Mouse (Mus musculus) liver, postnatal 0 days (tissue): ENCODE measurements around the gene Hemgn. TPM values are rescaled to one million over a fixed set of nuclear protein-coding genes. Genes with fewer than 3 reads are reported as not detected.

Experiments used
- ATAC-seq: fragments of 200-750 bp; cut with Nextera tagmentation; 2 replicates; pipeline ENCODE4 v1.8.0; 2017; ENCODE audit warnings: mild to moderate bottlenecking, moderate library complexity
- DNase-seq: peaks from one replicate; pipeline ENCODE4 v3.0.0-alpha.2; 2016
- H3K27ac ChIP-seq: fragments of 300-500 bp; sonication (generic); 2 replicates; pipeline ENCODE4 v1.5.1; 2014; ENCODE audit warnings: antibody characterized with exemption, moderate library complexity, mild to moderate bottlenecking, low read depth
- H3K27me3 ChIP-seq: fragments of 300-500 bp; sonication (generic); 2 replicates; pipeline ENCODE4 v1.6.1; 2014; ENCODE audit warnings: low read length, control low read depth, mixed read lengths; ENCODE audit not compliant: insufficient read depth
- H3K36me3 ChIP-seq: fragments of 300-500 bp; sonication (generic); replicated peaks from 2 replicates; pipeline ENCODE4 v1.6.1; 2014; ENCODE audit warnings: mild to moderate bottlenecking, control low read depth, low read length, moderate library complexity, mixed read lengths; ENCODE audit not compliant: insufficient read depth
- H3K4me1 ChIP-seq: fragments of 300-500 bp; sonication (generic); 2 replicates; pipeline ENCODE4 v1.6.1; 2014; ENCODE audit warnings: antibody characterized with exemption, mild to moderate bottlenecking, control low read depth; ENCODE audit not compliant: insufficient read depth
- H3K4me2 ChIP-seq: fragments of 300-500 bp; sonication (generic); 2 replicates; pipeline ENCODE4 v1.6.1; 2014; ENCODE audit warnings: low read depth, mild to moderate bottlenecking, low read length, moderate library complexity, mixed read lengths
- H3K4me3 ChIP-seq: fragments of 300-500 bp; sonication (generic); 2 replicates; pipeline ENCODE4 v1.5.1; 2014; ENCODE audit warnings: low read depth, low read length
- H3K9ac ChIP-seq: fragments of 300-500 bp; sonication (generic); replicated peaks from 2 replicates; pipeline ENCODE4 v1.6.1; 2014; ENCODE audit warnings: mild to moderate bottlenecking, moderate library complexity
- H3K9me3 ChIP-seq: fragments of 300-500 bp; sonication (generic); 2 replicates; pipeline ENCODE4 v1.6.1; 2016; ENCODE audit warnings: mild to moderate bottlenecking, control low read depth, low read length, mixed read lengths
- CTCF ChIP-seq: sonication (generic); IDR thresholded peaks from 2 replicates; pipeline ENCODE4 v1.5.1; 2016; ENCODE audit warnings: antibody characterized with exemption, low read depth
- EP300 ChIP-seq: IDR thresholded peaks from 2 replicates; pipeline ENCODE4 v1.6.1; 2016; ENCODE audit warnings: antibody characterized with exemption, low read depth, mild to moderate bottlenecking
- WGBS: fragments of 180-500 bp; shearing (Covaris S2); extraction: QIAGEN DNeasy Blood & Tissue Kit; methylation state at CpG from one replicate; pipeline ENCODE4 v1.1.7; 2014; ENCODE audit not compliant: insufficient replicate concordance; 5-methylcytosine and 5-hydroxymethylcytosine counted together
- polyA plus RNA-seq: library from polyadenylated mRNA; unstranded; fragments of >200 nt; fragmentation: Nextera tagmentation; extraction: Ambion mirVana; gene quantifications from 2 replicates; pipeline ENCODE4 v1.2.1, GENCODE M21; 2015

Hemgn gene
- polyA plus RNA-seq, 1 experiment from 2014 or later, result 135 TPM

GRCm38 (mm10) chr4:46418851-46419250 is 5.5 kb upstream of the Hemgn start:
- no peak overlapping the region for H3K4me3 ChIP-seq
- H3K4me2 ChIP-seq, result no peak overlapping the region
- H3K27me3 ChIP-seq, result no peaks in the 10 kb centered on the region
- WGBS, result 84% methylated on average over 9 of the region's 9 CpGs
- TF ChIP-seq CTCF (no peak), EP300 (no peak)
- peaks cover 8% of the 10 kb centered on the region; the same call in 1 of the 2 replicates for H3K4me1 ChIP-seq
- H3K36me3 ChIP-seq, result no peaks in the 10 kb centered on the region
- DNase-seq (no peak), ATAC-seq (no peak)
- no peaks in the 10 kb centered on the region for H3K9me3 ChIP-seq
- H3K9ac ChIP-seq, result no peak overlapping the region
- no peak overlapping the region for H3K27ac ChIP-seq

GRCm38 (mm10) chr4:46417491-46417890 is 4.2 kb upstream of the Hemgn start:
- no peaks in the 10 kb centered on the region for H3K27me3 ChIP-seq
- H3K4me3 ChIP-seq, result no peak overlapping the region
- peak; percentile 29 for DNase-seq
- H3K4me1 ChIP-seq, result peaks cover 8% of the 10 kb centered on the region; the same call in 1 of the 2 replicates
- 40% methylated on average over 3 of the region's 3 CpGs for WGBS
- H3K9ac ChIP-seq, result no peak overlapping the region
- peak; percentile 72; the same call in 1 of the 2 replicates for ATAC-seq
- no peak overlapping the region for H3K27ac ChIP-seq
- no peaks in the 10 kb centered on the region for H3K36me3 ChIP-seq
- H3K4me2 ChIP-seq, result no peak overlapping the region
- H3K9me3 ChIP-seq, result no peaks in the 10 kb centered on the region
- peak; percentile 73 for TF ChIP-seq CTCF
- no peak for TF ChIP-seq EP300

DNA sequence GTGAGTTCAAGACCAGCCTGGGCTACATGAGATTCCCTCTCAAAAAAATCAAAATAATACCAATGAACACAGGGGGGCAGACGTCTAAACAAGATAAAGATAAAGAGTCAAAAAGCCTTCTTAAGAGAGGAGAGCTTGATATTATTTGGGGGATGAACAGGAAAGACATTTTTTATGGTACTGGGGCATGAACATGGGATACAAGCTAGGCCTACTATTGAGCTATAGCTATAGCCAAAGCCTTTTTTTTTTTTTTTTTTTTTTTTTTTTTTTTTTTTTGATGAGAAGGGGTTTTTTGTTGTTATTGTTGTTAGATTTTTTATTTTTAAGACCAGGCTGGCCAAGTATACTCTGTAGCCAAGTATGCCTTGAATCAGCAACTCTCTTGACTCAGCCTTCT is 1.2 kb downstream of the Hemgn start:
- H3K9ac ChIP-seq, result no peak overlapping the region
- H3K4me2 ChIP-seq, result no peak overlapping the region; the same call in 1 of the 2 replicates
- H3K27me3 ChIP-seq, result no peaks in the 10 kb centered on the region
- ATAC-seq (no peak), DNase-seq (no peak)
- H3K27ac ChIP-seq, result peak overlapping the region; percentile 95
- H3K36me3 ChIP-seq, result no peaks in the 10 kb centered on the region
- H3K4me1 ChIP-seq, result peaks cover 41% of the 10 kb centered on the region
- no peak overlapping the region for H3K4me3 ChIP-seq
- peak; percentile 28; the same call in 1 of the 2 replicates for TF ChIP-seq CTCF
- TF ChIP-seq EP300, result 0 out of 2 replicates have a peak, but pooled peaks have one; percentile 12
- no peaks in the 10 kb centered on the region for H3K9me3 ChIP-seq
- 23% methylated on average over 1 of the region's 1 CpGs for WGBS

DNA sequence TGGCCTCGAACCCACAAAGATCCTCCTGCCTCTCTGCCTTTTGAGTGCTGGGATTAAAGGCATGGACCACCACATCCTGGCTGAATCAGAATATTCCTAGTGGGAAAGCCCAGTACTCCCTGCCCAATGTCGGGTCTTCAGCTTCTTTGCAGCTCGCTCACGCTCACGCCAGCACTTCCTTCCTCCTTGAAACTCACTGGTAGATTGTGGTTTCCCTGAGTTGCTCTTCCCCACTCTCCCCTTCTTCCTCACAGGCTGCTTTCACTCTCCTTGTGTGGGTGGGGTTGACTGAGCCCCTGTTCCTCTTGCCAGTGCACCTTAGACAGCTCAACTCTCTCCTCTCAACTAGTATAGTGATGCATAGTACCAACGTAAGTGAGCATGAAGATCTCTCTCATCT is 1.8 kb downstream of the Hemgn start:
- no peaks in the 10 kb centered on the region for H3K27me3 ChIP-seq
- peak overlapping the region; percentile 57 for H3K9ac ChIP-seq
- no peak overlapping the region for H3K4me3 ChIP-seq
- H3K9me3 ChIP-seq, result no peaks in the 10 kb centered on the region
- H3K4me1 ChIP-seq, result peaks cover 45% of the 10 kb centered on the region
- 35% methylated on average over 6 of the region's 6 CpGs for WGBS
- peak overlapping the region; percentile 95 for H3K27ac ChIP-seq
- peak overlapping the region; percentile 64 for H3K4me2 ChIP-seq
- DNase-seq (no peak), ATAC-seq (no peak)
- TF ChIP-seq CTCF (no peak), EP300 (no peak)
- no peaks in the 10 kb centered on the region for H3K36me3 ChIP-seq

GRCm38 (mm10) chr4:46410677-46411076 is 2.6 kb downstream of the Hemgn start:
- Histone ChIP-seq H3K9ac (peak overlapping the region; percentile 44), H3K4me2 (peak overlapping the region; percentile 64), H3K4me1 (peaks cover 51% of the 10 kb centered on the region), H3K9me3 (no peaks in the 10 kb centered on the region), H3K4me3 (no peak overlapping the region), H3K27me3 (no peaks in the 10 kb centered on the region), H3K27ac (peak overlapping the region; percentile 95), H3K36me3 (no peaks in the 10 kb centered on the region)
- ATAC-seq, result peak; percentile 79
- TF ChIP-seq EP300, result peak; percentile 99
- TF ChIP-seq CTCF, result no peak
- 56% methylated on average over 5 of the region's 5 CpGs for WGBS
- peak; percentile 58 for DNase-seq

- no peaks in the 10 kb centered on the region; the same call in 1 of the 2 replicates for H3K36me3 ChIP-seq
- H3K4me2 ChIP-seq, result peak overlapping the region; percentile 48
- peak; percentile 65 for ATAC-seq
- H3K27ac ChIP-seq, result peak overlapping the region; percentile 95
- H3K4me1 ChIP-seq, result peaks cover 61% of the 10 kb centered on the region
- no peaks in the 10 kb centered on the region for H3K9me3 ChIP-seq
- H3K9ac ChIP-seq, result peak overlapping the region; percentile 1
- no peak overlapping the region for H3K4me3 ChIP-seq
- no peaks in the 10 kb centered on the region for H3K27me3 ChIP-seq
- 66% methylated on average over 8 of the region's 8 CpGs for WGBS
- peak; percentile 54 for DNase-seq
- TF ChIP-seq EP300 (peak; percentile 99), CTCF (no peak)
Measured at GRCm38 (mm10) chr4:46406966-46407703, 6.2 kb downstream of the Hemgn start.
